Mouse (Mus musculus) testis, adult 2 months (tissue): Measurements from ENCODE around the gene Sh3gl3.

ENCODE experiments used
- CTCF ChIP-seq: fragments of 200-500 bp; IDR thresholded peaks from 2 replicates; pipeline ENCODE4 v1.5.1; 2012; ENCODE audit warnings: low read depth, mild to moderate bottlenecking, inconsistent platforms, low read length, moderate library complexity; ENCODE audit not compliant: control insufficient read depth, insufficient read depth, insufficient replicate concordance
- POLR2A ChIP-seq: fragments of 200-500 bp; IDR thresholded peaks from 2 replicates; pipeline ENCODE4 v1.6.1; 2012; ENCODE audit warnings: low read depth, mild to moderate bottlenecking, inconsistent platforms, low read length, moderate library complexity; ENCODE audit not compliant: control insufficient read depth

- TF ChIP-seq CTCF (no peak), POLR2A (no peak)
Observed at GRCm38 (mm10) chr7:82293441-82293840, 119.8 kb downstream of the Sh3gl3 start.
